9 mouse cellular contexts compared by ENCODE assay signal in the genomic region with DNA sequence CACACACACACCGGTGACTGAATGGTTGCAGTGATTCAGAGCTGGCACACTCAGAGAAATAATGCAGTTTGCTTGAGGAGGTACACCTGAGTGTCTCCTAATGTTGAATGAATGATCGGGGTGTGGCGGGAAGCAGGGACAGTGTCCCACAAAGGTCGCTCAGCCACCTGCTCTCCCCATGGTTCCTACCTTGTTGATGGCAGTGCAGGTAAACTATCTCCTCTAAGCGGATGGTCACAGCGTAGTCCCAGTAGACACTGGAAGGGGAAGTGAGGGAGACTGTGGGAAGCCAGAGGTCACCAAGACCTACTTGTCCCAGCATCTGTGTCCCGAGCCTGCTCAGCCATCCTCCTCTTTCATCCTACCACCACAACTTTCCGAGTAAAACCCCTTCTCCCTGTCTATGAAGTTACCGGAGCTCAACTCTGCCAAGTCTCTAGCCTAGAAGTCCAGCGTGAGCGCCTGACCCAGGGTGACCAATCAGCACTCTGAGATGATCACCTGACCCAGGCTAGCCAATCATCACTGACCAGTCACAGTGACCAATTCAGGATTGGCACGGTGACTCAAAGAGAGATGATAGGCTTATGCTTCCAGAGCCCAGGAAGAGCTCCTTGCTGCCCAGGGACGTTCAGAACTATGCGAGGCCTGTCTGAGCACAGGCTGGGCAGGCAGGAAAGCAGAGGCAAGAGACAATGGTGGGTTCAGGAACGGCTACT. TPM values are rescaled to one million over a fixed set of nuclear protein-coding genes. Genes with fewer than 3 reads are reported as not detected.
A peak's percentile ranks its signal among the peaks of the same experiment; 100 is the strongest.
DNase-seq lines count a peak whose midpoint lies in the region; ATAC-seq and TF ChIP-seq lines count a peak whose summit lies in the region.
"Had no signal": no experiment of that assay in that cellular context is flagged by ENCODE, and none has a peak within 500 bp of the region (broad histone marks: within the 10 kb centered on the region; RNA-seq: fewer than 3 reads in every experiment).

No protein-coding gene starts in this region.

- no peaks in the 10 kb centered on the region for H3K9me3 ChIP-seq in hindbrain, embryonic 16.5 days (ENCODE audit: control insufficient read depth, low read length)
- no peaks in the 10 kb centered on the region for H3K9me3 ChIP-seq in liver, embryonic 13.5 days (replicated peaks)
- no peaks in the 10 kb centered on the region for H3K9me3 ChIP-seq in neural tube, embryonic 12.5 days

- WGBS in hindbrain, embryonic 16.5 days = 26% methylated on average over 15 of the region's 15 CpGs
- 23% methylated on average over 15 of the region's 15 CpGs for WGBS in liver, embryonic 13.5 days (ENCODE audit: insufficient replicate concordance)
- WGBS in neural tube, embryonic 12.5 days = 33% methylated on average over 15 of the region's 15 CpGs

- DNase-seq in cerebellum, adult 9-10 months = peak; percentile 52
- DNase-seq in cerebellum, adult 11-12 months = no peak
- DNase-seq in embryo, embryonic 10.5 days (ENCODE audit: low spot score) = peak; percentile 92
- peak; percentile 38 for DNase-seq in liver, embryonic 13.5 days
- DNase-seq in left cerebral cortex, adult 2 months (ENCODE audit: extremely low spot score in 1 of 2, low spot score in 2 of 2) = no peak

- TF ChIP-seq CTCF in left cerebral cortex, adult 2 months (IDR thresholded peaks at IDR 0.05) = no peak

- peaks cover 25% of the 10 kb centered on the region for H3K36me3 ChIP-seq in hindbrain, embryonic 16.5 days (ENCODE audit: control insufficient read depth, insufficient read depth, low read length)
- no peaks in the 10 kb centered on the region for H3K36me3 ChIP-seq in liver, embryonic 13.5 days
- H3K36me3 ChIP-seq in neural tube, embryonic 12.5 days = peaks cover 37% of the 10 kb centered on the region

- H3K4me1 ChIP-seq in hindbrain, embryonic 16.5 days (ENCODE audit: control insufficient read depth, insufficient read depth, low read depth, low read length) = no peaks in the 10 kb centered on the region
- no peaks in the 10 kb centered on the region for H3K4me1 ChIP-seq in liver, embryonic 13.5 days (replicated peaks)
- H3K4me1 ChIP-seq in neural tube, embryonic 12.5 days = no peaks in the 10 kb centered on the region

- ATAC-seq in hindbrain, embryonic 16.5 days = peak; percentile 70
- peak; percentile 53 for ATAC-seq in liver, embryonic 13.5 days (ENCODE audit: low read depth)
- peak; percentile 70 for ATAC-seq in neural tube, embryonic 12.5 days (ENCODE audit: low FRiP score, low read depth)
- ATAC-seq in frontal cortex, adult (ENCODE audit: low TSS enrichment) = no peak

- intact Hi-C loops in left cerebral cortex, adult 2 months (cut with DNase I) = no loop called here

- H3K9ac ChIP-seq in hindbrain, embryonic 16.5 days (ENCODE audit: low read depth, low read length) = no peak overlapping the region
- no peak overlapping the region for H3K9ac ChIP-seq in liver, embryonic 13.5 days
- peak overlapping the region; percentile 38; the same call in 1 of the 2 replicates for H3K9ac ChIP-seq in neural tube, embryonic 12.5 days

- H3K4me2 ChIP-seq in hindbrain, embryonic 16.5 days (ENCODE audit: low read length) = peak overlapping the region; percentile 4; the same call in 1 of the 2 replicates
- peak overlapping the region; percentile 39 for H3K4me2 ChIP-seq in liver, embryonic 13.5 days
- H3K4me2 ChIP-seq in neural tube, embryonic 12.5 days (replicated peaks) = peak overlapping the region; percentile 50

- no peaks in the 10 kb centered on the region; the same call in 1 of the 2 replicates for H3K27me3 ChIP-seq in hindbrain, embryonic 16.5 days (replicated peaks; ENCODE audit: control insufficient read depth, insufficient read depth, low read length)
- H3K27me3 ChIP-seq in liver, embryonic 13.5 days = no peaks in the 10 kb centered on the region
- peaks cover 5% of the 10 kb centered on the region; the same call in 1 of the 2 replicates for H3K27me3 ChIP-seq in neural tube, embryonic 12.5 days (replicated peaks)

- no peak overlapping the region for H3K27ac ChIP-seq in hindbrain, embryonic 16.5 days (ENCODE audit: low read depth, low read length)
- H3K27ac ChIP-seq in liver, embryonic 13.5 days = no peak overlapping the region; the same call in 1 of the 2 replicates
- no peak overlapping the region for H3K27ac ChIP-seq in neural tube, embryonic 12.5 days
- no peak overlapping the region for H3K27ac ChIP-seq in left cerebral cortex, adult 2 months

- H3K4me3 ChIP-seq in hindbrain, embryonic 16.5 days (ENCODE audit: low read length) = 0 out of 2 replicates have a peak overlapping the region, but pooled peaks have one; percentile 5
- H3K4me3 ChIP-seq in liver, embryonic 13.5 days (replicated peaks) = peak overlapping the region; percentile 29
- peak overlapping the region; percentile 16 for H3K4me3 ChIP-seq in neural tube, embryonic 12.5 days
- no peak overlapping the region for H3K4me3 ChIP-seq in left cerebral cortex, adult 2 months

RNA-seq across cellular contexts. Expression of gene Sgsm1, which starts 30.3 kb away (rescaled TPM):
- 19.4 and 23.0 TPM in 2 replicates for polyA plus RNA-seq in hindbrain, embryonic 16.5 days (2015; fragmentation: Nextera tagmentation; extraction: Ambion mirVana)
- 1.4 and 2.0 TPM in 2 replicates for polyA plus RNA-seq in liver, embryonic 13.5 days (2015; fragmentation: Nextera tagmentation; extraction: Ambion mirVana)
- polyA plus RNA-seq in neural tube, embryonic 12.5 days (2016; fragmentation: Nextera tagmentation; extraction: Ambion mirVana) = 12.8 and 13.9 TPM in 2 replicates
- total RNA-seq in left cerebral cortex, adult 2 months (2021) = 100 to 1,000 TPM; 175 to 185 TPM

RNA-seq across cellular contexts. Expression of gene Tmem211, which starts 53.6 kb away (rescaled TPM):
- polyA plus RNA-seq in hindbrain, embryonic 16.5 days (2015; fragmentation: Nextera tagmentation; extraction: Ambion mirVana) = not detected in 2 replicates
- not detected in 2 replicates for polyA plus RNA-seq in liver, embryonic 13.5 days (2015; fragmentation: Nextera tagmentation; extraction: Ambion mirVana)
- not detected in 2 replicates for polyA plus RNA-seq in neural tube, embryonic 12.5 days (2016; fragmentation: Nextera tagmentation; extraction: Ambion mirVana)
- total RNA-seq in left cerebral cortex, adult 2 months (2021) = not detected
- total RNA-seq: common myeloid progenitor, adult 5-6 weeks had no signal

RNA-seq across cellular contexts. Expression of gene 2900026A02Rik, which starts 59.3 kb away (rescaled TPM):
- 4.3 and 4.8 TPM in 2 replicates for polyA plus RNA-seq in hindbrain, embryonic 16.5 days (2015; fragmentation: Nextera tagmentation; extraction: Ambion mirVana)
- 0.98 and 1.2 TPM in 2 replicates for polyA plus RNA-seq in liver, embryonic 13.5 days (2015; fragmentation: Nextera tagmentation; extraction: Ambion mirVana)
- polyA plus RNA-seq in neural tube, embryonic 12.5 days (2016; fragmentation: Nextera tagmentation; extraction: Ambion mirVana) = 2.6 and 3.0 TPM in 2 replicates
- total RNA-seq in left cerebral cortex, adult 2 months (2021) = 10 to 100 TPM; 39.6 to 45.1 TPM

Comparison
In these comparisons a context has a peak if more than half of its experiments do, and no peak if none do; other contexts are left out.
1. DNase-seq: peak in cerebellum, adult 9-10 months (single experiment), embryo, embryonic 10.5 days (single experiment) and liver, embryonic 13.5 days (single experiment); none in cerebellum, adult 11-12 months (single experiment) and left cerebral cortex, adult 2 months (0 of 2).
2. Peak in every context shown above with its lines, with median percentiles within 50 percentile points of each other: H3K4me2 ChIP-seq.